Mouse (Mus musculus) left cerebral cortex, postnatal 4 days (tissue): ENCODE measurements at regions not wholly inside any gene's neighbourhood (a gene's known extent, or its start where the extent isn't known, plus 50 kb on each side); places are given as distances from the start of the nearest gene placed in this dataset.

ENCODE experiments used
- DNase-seq: peaks from one replicate; pipeline ENCODE4 v3.0.0-alpha.2; 2022
- intact Hi-C: fragments of 180-260 bp; cut with DNase I; formaldehyde crosslinking; loops from one replicate; pipeline ENCODE4 v1.15.1; 2025

GRCm38 (mm10) chr6:97741427-97741826 lies 65.4 kb upstream of the Mitf start:
- no peak for DNase-seq
- intact Hi-C loops = loop anchor here (5.0 kb wide), 2 partner anchors 319 to 464 kb away; no protein-coding TSS in a partner anchor

GRCm38 (mm10) chr6:97740851-97741201 lies 66.0 kb upstream of the Mitf start:
- DNase-seq = peak; percentile 25
- intact Hi-C loops = loop anchor here (5.0 kb wide), 2 partner anchors 319 to 464 kb away; no protein-coding TSS in a partner anchor

- peak; percentile 71 for DNase-seq
- intact Hi-C loops = loop anchor here (5.0 kb wide), 2 partner anchors 318 to 463 kb away; no protein-coding TSS in a partner anchor
These were observed 66.6 kb upstream of the Mitf start for GRCm38 (mm10) chr6:97740107-97740850.

GRCm38 (mm10) chr6:97738846-97739245 lies 68.0 kb upstream of the Mitf start:
- intact Hi-C loops = loop anchor here (5.0 to 10.0 kb wide), 2 partner anchors 122 to 214 kb away; partner anchors contain the start of gene Frmd4b
- peak; percentile 16 for DNase-seq

DNA sequence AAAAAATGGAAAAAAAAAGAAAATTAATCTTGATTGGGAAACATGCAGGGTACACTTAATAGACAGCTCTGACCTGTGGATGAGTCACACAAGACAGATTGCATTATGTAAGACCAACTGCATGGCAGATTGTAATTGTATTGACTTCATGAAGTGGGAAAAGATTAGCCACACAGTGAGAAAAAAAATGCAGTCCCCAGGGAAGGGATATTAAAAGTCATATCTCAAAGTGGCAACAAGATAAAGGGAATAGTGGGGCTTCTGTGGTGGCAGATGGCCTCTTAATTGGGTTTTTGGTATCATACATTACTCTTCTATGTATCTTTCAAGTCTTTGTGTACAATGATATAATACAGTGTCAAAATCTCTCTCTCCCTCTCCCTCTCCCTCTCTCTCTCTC lies 76.0 kb upstream of the Mitf start:
- no peak for DNase-seq
- intact Hi-C loops = loop anchor here (10.0 kb wide), 1 partner anchor 206 kb away; no protein-coding TSS in a partner anchor

DNA sequence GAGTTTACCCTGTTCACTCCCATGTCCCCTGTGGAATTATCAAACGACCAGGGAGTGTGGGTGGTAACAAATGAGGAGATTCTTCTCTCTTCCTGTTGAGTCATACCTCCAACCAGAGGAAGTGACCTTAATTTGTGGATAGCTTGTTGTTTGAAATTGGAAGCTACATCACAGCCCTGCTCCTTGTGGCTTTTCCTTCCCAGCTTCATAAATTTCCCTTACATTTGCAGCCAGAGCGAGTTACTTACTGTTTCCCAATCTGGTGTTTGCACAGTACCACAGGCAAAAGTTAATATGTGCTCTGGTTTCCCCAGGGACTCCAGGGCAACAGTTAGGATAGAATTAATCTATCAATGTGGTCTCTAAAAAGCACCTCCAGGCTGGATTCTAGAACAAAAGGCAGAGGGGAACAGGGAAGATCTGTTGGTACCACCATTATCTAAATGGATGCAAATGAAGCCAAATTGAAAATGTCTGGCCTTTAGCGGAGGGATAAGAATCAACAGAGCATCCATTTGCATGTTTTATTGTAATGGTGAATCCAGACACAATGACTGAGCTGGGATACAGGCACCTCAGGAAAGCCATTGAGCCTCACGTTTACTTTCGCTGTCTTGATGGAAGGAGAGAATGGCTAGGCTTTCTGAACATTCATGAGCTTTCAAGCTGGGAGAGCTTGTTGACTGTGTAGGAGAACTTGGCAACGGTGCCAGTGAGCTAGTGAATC lies 88.5 kb upstream of the Mitf start:
- intact Hi-C loops = no loop called here
- no peak for DNase-seq

DNA sequence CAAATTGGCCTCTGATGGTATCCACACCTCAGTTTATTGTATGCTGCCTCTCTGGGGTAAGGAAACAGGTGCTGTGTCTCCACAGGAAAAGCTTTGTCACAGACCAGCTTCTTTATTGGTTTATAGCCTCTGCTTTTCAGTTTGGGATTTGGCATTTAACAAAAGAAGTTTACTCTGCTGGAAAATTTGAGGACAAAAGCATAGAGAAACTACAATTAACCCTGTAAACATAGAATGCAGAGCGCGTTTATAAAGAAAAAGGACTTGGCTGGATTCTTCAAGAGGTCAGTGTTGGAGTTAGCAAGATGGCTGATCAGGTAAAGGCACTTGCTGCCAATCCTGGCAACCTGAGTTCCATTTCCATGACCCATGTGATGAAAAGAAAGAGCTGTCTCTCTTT lies 90.1 kb upstream of the Frmd4b start:
- no peak for DNase-seq
- intact Hi-C loops = no loop called here

- intact Hi-C loops = no loop called here
- DNase-seq = no peak
These were observed 87.0 kb upstream of the Frmd4b start for GRCm38 (mm10) chr6:97704361-97704760.

GRCm38 (mm10) chr6:97699752-97700098 lies 82.4 kb upstream of the Frmd4b start:
- DNase-seq = no peak
- intact Hi-C loops = no loop called here

GRCm38 (mm10) chr6:97699054-97699751 lies 81.9 kb upstream of the Frmd4b start:
- DNase-seq = peak; percentile 5

DNA sequence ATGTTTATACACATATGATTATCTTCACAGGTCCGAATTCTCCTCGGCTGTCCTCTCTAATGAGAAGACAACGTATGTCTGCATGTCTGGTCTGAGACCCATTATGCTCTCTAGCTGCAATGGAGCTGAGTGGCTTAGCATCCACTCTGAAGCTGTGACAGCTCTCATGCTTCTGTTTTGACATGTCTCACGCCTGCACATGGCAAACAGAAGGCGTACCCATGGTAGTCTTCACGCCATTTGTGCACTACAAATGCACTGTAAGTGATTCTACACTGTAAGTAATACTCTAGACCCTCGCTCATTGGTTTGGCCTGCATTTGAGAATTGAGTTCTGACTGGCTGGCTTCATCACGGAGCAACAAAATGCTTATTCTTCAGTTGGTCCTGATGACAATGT lies 75.9 kb upstream of the Frmd4b start:
- intact Hi-C loops = no loop called here
- no peak for DNase-seq

More at GRCm38 (mm10) chr6:97699054-97699751, 81.9 kb upstream of the Frmd4b start:
- intact Hi-C loops = no loop called here

- no peak for DNase-seq
- intact Hi-C loops = no loop called here
These were observed 73.8 kb upstream of the Frmd4b start for GRCm38 (mm10) chr6:97691136-97691535.

- no peak for DNase-seq
- intact Hi-C loops = no loop called here
These were observed 67.0 kb upstream of the Frmd4b start for GRCm38 (mm10) chr6:97684335-97684734.

DNA sequence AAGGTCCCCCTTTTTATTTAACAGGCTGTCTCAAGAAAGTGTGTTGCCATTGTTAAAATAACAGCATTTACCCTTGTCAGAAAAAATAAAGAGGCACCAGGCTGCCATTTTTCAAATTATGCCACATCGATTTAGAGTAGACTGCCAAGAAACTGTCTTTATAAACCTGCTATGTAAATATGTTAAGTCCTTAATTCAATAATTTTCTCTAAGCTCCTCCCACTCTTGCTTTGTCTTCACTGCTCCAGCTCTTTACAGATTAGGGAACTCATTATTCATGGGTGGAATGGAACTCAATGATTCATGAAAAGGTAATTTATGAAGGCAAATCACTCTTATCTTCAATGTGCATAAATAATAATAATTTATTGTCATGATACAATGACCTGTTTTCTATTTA lies 64.9 kb upstream of the Frmd4b start:
- DNase-seq = no peak
- intact Hi-C loops = no loop called here

GRCm38 (mm10) chr6:97675181-97675756 lies 57.9 kb upstream of the Frmd4b start:
- DNase-seq = no peak
- intact Hi-C loops = no loop called here

DNA sequence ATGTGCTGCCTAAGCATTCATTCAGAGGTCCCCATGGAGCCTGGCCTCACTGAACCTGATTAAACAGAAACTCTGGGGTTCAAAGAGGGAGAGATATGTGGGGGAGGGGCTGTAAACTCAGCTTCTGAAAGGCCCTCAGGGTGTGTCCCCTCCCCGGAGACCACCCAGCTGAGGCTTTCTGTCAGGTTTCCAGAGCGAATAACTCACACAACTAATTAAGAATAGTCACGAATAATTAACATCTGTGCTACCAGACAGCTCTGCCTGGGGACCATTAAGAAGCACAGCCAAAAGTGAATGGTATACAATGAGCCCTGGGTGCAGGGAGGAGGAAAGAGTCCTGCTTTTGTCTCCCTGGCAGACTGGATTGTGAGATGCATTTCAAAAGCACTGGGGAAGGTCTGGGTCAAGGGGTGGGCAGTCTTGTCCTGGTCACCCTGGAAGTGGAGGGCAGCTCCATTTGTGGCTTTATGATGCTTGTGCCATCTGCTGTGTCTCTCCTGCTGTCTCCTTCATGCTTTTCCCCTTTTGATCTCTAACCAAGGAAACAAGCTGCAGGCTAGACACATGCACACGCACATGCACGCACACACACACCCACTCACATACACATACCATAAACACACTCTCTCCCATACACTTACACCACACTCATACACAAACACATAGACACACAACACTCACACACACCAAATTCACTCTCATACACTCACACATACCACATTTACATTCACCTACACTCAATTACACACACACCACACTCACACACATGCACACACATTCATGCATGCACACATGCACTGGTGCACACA lies 49.7 kb upstream of the Frmd4b start:
- intact Hi-C loops = no loop called here
- peak; percentile 19 for DNase-seq
